Mouse (Mus musculus) kidney, embryonic 16.5 days (tissue): Measurements from ENCODE around the gene Zmiz1. TPM values are rescaled to one million over a fixed set of nuclear protein-coding genes. Genes with fewer than 3 reads are reported as not detected.
A peak's percentile ranks its signal among the peaks of the same experiment; 100 is the strongest.

ENCODE experiments used
- ATAC-seq: fragments of 200-750 bp; cut with Nextera tagmentation; 2 replicates; pipeline ENCODE4 v1.8.0; 2017; ENCODE audit warnings: moderate TSS enrichment; ENCODE audit not compliant: low FRiP score, low TSS enrichment
- H3K27ac ChIP-seq: fragments of 300-500 bp; sonication (generic); 2 replicates; pipeline ENCODE4 v1.5.1; 2014; ENCODE audit warnings: low read length
- H3K27me3 ChIP-seq: fragments of 300-500 bp; sonication (generic); 2 replicates; pipeline ENCODE4 v1.6.1; 2014; ENCODE audit warnings: low read length, control low read depth, mixed read lengths; ENCODE audit not compliant: insufficient read depth
- H3K36me3 ChIP-seq: fragments of 300-500 bp; sonication (generic); 2 replicates; pipeline ENCODE4 v1.6.1; 2014; ENCODE audit warnings: low read length, control low read depth, mixed read lengths; ENCODE audit not compliant: insufficient read depth
- H3K4me1 ChIP-seq: fragments of 300-500 bp; sonication (generic); 2 replicates; pipeline ENCODE4 v1.6.1; 2014; ENCODE audit warnings: low read length, control low read depth, mixed read lengths; ENCODE audit not compliant: insufficient read depth
- H3K4me2 ChIP-seq: fragments of 300-500 bp; sonication (generic); replicated peaks from 2 replicates; pipeline ENCODE4 v1.6.1; 2014; ENCODE audit warnings: low read depth, low read length
- H3K4me3 ChIP-seq: fragments of 300-500 bp; sonication (generic); 2 replicates; pipeline ENCODE4 v1.5.1; 2014; ENCODE audit warnings: mild to moderate bottlenecking, low read length
- H3K9ac ChIP-seq: fragments of 300-500 bp; sonication (generic); replicated peaks from 2 replicates; pipeline ENCODE4 v1.6.1; 2014; ENCODE audit warnings: low read length
- H3K9me3 ChIP-seq: fragments of 300-500 bp; sonication (generic); 2 replicates; pipeline ENCODE4 v1.6.1; 2016; ENCODE audit warnings: low read length, control low read depth
- WGBS: fragments of 180-500 bp; shearing (Covaris S2); extraction: QIAGEN DNeasy Blood & Tissue Kit; methylation state at CpG from one replicate; pipeline ENCODE4 v1.1.7; 2014; 5-methylcytosine and 5-hydroxymethylcytosine counted together
- polyA plus RNA-seq: library from polyadenylated mRNA; unstranded; fragments of >200 nt; fragmentation: Nextera tagmentation; extraction: Ambion mirVana; gene quantifications from 2 replicates; pipeline ENCODE4 v1.2.1, GENCODE M21; 2015

The Zmiz1 gene
- polyA plus RNA-seq, 1 experiment from 2014 or later = 36.0 TPM

DNA sequence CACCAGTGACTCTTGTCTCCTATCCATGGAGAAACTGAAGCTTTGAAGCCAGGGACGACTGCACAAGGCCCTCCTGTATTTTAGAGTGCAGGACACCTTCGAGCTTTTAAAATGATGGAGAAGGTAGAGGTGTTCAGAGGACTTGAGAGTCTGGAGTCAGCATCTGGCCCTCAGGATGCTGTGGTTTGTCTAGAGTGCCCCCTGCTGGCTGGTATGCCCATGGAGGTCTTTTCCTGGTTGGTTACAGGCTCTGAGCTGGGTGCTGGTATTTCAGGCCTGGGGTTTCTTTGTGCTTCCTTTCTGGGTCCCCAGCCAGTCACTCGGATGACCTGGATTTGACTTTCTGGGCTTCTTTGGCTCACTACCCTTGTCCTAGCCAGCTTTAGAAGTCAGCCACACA, 108.3 kb downstream of the Zmiz1 start:
- H3K4me3 ChIP-seq = no peak overlapping the region
- 56% methylated on average over 3 of the region's 3 CpGs for WGBS
- H3K4me1 ChIP-seq = peaks cover 17% of the 10 kb centered on the region
- H3K27me3 ChIP-seq = no peaks in the 10 kb centered on the region
- H3K4me2 ChIP-seq = no peak overlapping the region
- no peak overlapping the region for H3K27ac ChIP-seq
- no peak for ATAC-seq
- H3K36me3 ChIP-seq = peaks cover 10% of the 10 kb centered on the region
- no peak overlapping the region for H3K9ac ChIP-seq
- H3K9me3 ChIP-seq = no peaks in the 10 kb centered on the region

DNA sequence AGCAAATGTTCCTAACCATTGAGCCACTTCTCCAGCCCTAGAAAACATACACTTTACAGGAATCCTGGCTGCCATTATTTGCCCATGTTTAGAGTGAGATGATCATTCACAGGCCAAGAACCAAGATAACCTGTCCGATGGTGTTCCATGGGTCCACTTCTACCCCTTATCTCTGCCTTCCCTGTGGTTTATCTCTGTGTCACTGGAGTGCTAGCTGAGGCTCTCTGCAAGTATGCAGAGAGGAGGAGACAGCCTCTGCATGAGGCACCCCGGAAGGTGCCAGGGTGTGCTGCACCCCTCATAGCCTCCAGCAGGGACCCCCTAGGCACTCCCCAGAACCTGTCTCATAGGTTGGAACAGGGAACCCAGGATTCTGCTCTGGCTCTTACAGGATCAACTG, 108.9 kb downstream of the Zmiz1 start:
- no peak overlapping the region for H3K9ac ChIP-seq
- no peaks in the 10 kb centered on the region for H3K27me3 ChIP-seq
- no peak overlapping the region for H3K4me2 ChIP-seq
- peaks cover 16% of the 10 kb centered on the region for H3K36me3 ChIP-seq
- no peak for ATAC-seq
- no peak overlapping the region for H3K4me3 ChIP-seq
- H3K9me3 ChIP-seq = no peaks in the 10 kb centered on the region
- H3K4me1 ChIP-seq = peaks cover 15% of the 10 kb centered on the region
- H3K27ac ChIP-seq = no peak overlapping the region
- 96% methylated on average over 2 of the region's 2 CpGs for WGBS

DNA sequence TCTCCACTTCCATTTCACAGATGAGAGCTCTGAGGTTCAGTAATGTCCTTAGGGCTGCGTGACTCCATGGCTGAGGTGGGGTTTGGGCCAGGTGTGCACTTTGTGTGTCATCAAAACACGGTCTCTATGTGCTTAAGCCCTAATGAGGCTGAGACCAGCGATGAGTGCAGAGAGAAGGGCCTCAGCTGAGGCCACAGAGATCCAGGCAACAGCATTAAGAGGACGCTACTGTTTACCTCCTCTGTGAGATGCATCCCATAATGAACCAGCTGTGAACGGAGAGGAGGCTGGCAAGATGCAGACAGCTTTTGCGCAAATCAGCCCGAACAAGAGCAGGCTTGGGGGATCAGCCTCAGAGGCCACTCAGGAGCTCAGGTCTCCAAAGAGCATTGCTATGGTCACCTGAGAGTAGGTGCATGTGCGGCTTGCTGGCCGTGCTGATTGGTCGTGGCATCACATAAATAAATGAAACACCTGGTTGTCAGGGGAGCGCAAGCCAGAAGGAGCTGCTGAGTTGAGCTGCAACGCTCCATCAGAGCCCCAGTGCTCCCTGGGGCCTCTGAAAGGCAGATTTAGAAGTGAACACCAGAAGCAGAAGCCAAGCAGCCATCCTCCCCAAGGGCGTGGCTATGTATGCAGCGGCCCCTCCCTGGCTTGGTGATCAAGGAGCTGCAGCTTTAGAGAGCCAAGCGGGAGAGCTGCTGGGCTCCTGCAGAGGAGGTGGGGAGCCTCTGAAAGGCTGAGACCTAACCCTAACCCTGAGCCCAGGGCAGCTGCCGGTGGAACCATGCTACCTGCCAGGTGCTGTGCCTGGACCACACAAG, 115.3 kb downstream of the Zmiz1 start:
- no peak overlapping the region for H3K27ac ChIP-seq
- H3K4me3 ChIP-seq = no peak overlapping the region
- H3K36me3 ChIP-seq = peaks cover 56% of the 10 kb centered on the region
- WGBS = 38% methylated on average over 16 of the region's 16 CpGs
- no peaks in the 10 kb centered on the region for H3K9me3 ChIP-seq
- H3K4me2 ChIP-seq = no peak overlapping the region
- no peaks in the 10 kb centered on the region for H3K27me3 ChIP-seq
- H3K9ac ChIP-seq = no peak overlapping the region
- peak; percentile 47; the same call in 1 of the 2 replicates for ATAC-seq
- peaks cover 17% of the 10 kb centered on the region; the same call in 1 of the 2 replicates for H3K4me1 ChIP-seq

DNA sequence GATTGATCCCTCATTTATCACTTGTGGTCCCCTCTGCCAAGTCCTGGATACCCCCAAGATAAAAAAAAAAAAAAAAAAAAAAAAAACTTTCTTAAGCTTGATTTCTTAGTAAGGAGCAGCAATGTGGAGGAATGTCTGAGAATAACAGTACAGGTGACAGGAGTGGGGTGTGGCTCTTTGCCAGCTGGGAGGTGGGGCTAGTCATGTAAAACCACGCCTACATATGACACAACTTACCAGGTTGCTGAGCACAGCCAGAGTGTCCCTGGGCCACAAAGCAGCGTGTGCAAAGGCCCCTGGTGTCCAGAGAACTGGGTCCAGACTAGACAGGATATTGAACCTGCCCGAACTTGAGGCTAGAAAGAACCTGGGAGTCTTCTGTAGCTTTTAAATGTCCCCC, 117.7 kb downstream of the Zmiz1 start:
- Histone ChIP-seq H3K36me3 (peaks cover 75% of the 10 kb centered on the region), H3K9ac (no peak overlapping the region), H3K4me3 (no peak overlapping the region), H3K4me2 (no peak overlapping the region), H3K9me3 (no peaks in the 10 kb centered on the region), H3K27ac (no peak overlapping the region), H3K27me3 (no peaks in the 10 kb centered on the region), H3K4me1 (peaks cover 17% of the 10 kb centered on the region; the same call in 1 of the 2 replicates)
- no peak for ATAC-seq
- WGBS = 83% methylated on average over 3 of the region's 3 CpGs

DNA sequence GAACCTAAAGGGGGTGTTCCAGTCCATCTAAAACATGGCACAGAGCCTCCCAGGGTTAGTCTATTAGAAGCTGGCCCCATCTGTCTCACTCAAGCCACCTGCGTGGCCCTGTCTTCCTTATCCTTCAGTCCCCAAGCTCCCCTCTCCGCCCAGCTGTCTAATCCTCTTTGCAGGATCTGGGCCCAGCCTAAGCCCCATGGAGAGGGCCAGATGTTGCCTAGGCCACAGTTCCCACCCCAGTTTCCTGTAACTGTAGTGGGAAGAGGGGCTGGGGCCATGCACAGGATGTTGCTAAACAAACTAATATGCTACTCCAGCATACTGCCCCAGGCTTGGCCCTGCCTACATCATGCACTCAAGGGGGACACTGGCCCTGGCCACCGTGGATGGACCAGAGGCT, 118.4 kb downstream of the Zmiz1 start:
- Histone ChIP-seq H3K4me3 (no peak overlapping the region), H3K4me2 (no peak overlapping the region), H3K9ac (no peak overlapping the region), H3K36me3 (peaks cover 75% of the 10 kb centered on the region), H3K9me3 (no peaks in the 10 kb centered on the region), H3K27ac (no peak overlapping the region), H3K27me3 (no peaks in the 10 kb centered on the region), H3K4me1 (peaks cover 17% of the 10 kb centered on the region; the same call in 1 of the 2 replicates)
- no peak; the same call in 1 of the 2 replicates for ATAC-seq
- WGBS = 73% methylated on average over 3 of the region's 3 CpGs

DNA sequence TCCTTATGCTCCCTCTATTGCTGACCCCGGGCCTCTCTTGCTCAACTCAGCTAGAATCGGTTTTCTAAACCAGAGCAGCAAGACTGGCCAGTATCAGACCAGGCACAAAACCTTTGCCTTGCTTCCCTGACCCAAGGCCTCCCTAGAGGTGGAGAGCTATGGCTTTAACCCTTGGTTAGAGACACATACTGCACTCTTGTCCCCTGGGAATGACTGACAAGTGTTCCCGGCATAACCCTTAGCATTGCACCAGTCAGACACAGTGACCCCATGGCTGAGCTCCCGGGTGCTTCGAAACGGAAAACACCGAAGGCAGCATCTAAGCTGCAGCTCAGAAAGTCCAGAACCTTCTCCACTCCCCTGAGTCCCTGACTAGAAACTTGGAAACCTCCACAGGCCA, 120.6 kb downstream of the Zmiz1 start:
- ATAC-seq = no peak
- no peak overlapping the region for H3K4me2 ChIP-seq
- no peak overlapping the region for H3K27ac ChIP-seq
- no peaks in the 10 kb centered on the region for H3K27me3 ChIP-seq
- 85% methylated on average over 7 of the region's 7 CpGs for WGBS
- peaks cover 80% of the 10 kb centered on the region for H3K36me3 ChIP-seq
- H3K9me3 ChIP-seq = no peaks in the 10 kb centered on the region
- H3K4me1 ChIP-seq = peaks cover 14% of the 10 kb centered on the region
- H3K4me3 ChIP-seq = no peak overlapping the region
- H3K9ac ChIP-seq = no peak overlapping the region; the same call in 1 of the 2 replicates

DNA sequence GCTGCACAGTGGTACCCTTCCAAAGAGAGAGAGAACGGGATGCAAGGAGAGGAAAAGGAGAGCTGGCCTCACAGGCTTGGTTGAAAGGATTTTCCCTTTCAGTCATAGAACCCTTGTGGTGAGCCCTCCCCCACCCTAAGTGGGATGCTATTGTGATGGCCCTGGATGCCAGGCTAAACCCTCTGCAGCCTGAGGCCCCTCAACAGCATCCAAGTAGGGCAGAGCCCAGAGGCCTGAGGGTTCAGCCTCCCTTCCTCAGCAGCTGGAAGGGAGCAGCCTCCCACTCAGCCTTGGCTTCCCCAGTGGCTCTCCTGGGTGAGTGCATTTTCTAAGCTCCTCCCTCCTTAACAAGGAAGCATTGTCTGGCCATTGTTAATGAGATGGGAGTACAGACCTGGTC, 121.4 kb downstream of the Zmiz1 start:
- 78% methylated on average over 1 of the region's 1 CpGs for WGBS
- H3K27ac ChIP-seq = no peak overlapping the region
- H3K36me3 ChIP-seq = peaks cover 76% of the 10 kb centered on the region
- no peak overlapping the region for H3K4me3 ChIP-seq
- no peak overlapping the region for H3K4me2 ChIP-seq
- peaks cover 21% of the 10 kb centered on the region for H3K4me1 ChIP-seq
- no peak for ATAC-seq
- H3K9ac ChIP-seq = no peak overlapping the region
- H3K9me3 ChIP-seq = no peaks in the 10 kb centered on the region
- no peaks in the 10 kb centered on the region for H3K27me3 ChIP-seq

DNA sequence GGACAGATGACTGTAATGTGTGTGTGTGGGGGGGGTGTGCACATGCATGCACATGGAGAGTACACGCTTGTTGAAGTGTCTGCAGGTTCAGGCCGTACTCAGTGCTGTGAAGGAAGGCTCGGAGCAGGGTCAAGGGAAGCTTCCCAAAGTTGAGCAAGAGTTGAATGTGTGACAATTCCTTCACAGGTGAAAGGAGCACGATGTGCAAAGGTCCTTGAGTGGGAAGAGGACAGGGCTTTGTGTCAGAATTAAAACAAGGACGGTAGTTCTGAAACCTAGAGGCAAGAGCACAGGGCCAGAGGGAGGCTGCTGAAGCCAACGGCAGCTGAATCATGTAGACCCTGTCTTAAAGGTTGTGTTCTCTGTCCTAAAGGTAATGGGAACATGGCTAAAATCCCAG, 123.6 kb downstream of the Zmiz1 start:
- 91% methylated on average over 6 of the region's 6 CpGs for WGBS
- H3K4me1 ChIP-seq = peaks cover 35% of the 10 kb centered on the region
- H3K4me3 ChIP-seq = no peak overlapping the region
- no peak for ATAC-seq
- no peak overlapping the region for H3K9ac ChIP-seq
- no peaks in the 10 kb centered on the region for H3K27me3 ChIP-seq
- H3K27ac ChIP-seq = no peak overlapping the region
- H3K9me3 ChIP-seq = no peaks in the 10 kb centered on the region
- no peak overlapping the region for H3K4me2 ChIP-seq
- peaks cover 58% of the 10 kb centered on the region for H3K36me3 ChIP-seq

DNA sequence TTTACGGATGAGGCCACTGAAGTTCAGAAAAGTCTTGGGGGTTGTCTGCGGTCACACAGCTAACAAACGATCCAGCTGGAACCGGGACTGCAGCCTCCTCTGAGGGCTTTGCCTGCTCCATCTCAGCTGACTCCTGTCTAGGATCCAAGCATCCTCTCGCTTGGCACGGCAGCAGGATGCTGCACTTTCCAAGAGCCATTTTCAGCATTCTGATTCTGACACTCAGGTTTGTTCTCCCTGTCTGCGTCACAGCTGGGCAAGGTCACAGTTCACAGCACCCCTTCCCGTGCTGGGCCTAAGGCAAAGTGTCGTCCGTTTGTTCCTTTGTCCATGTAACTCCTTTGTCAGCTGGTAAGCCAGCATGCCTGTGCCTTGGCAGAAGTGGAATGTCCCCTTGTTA, 124.9 kb downstream of the Zmiz1 start:
- Histone ChIP-seq H3K9me3 (no peaks in the 10 kb centered on the region), H3K9ac (no peak overlapping the region), H3K4me1 (peaks cover 47% of the 10 kb centered on the region), H3K4me3 (no peak overlapping the region), H3K27ac (0 out of 2 replicates have a peak overlapping the region, but pooled peaks have one; percentile 20), H3K36me3 (peaks cover 51% of the 10 kb centered on the region), H3K27me3 (no peaks in the 10 kb centered on the region), H3K4me2 (no peak overlapping the region)
- WGBS = 77% methylated on average over 10 of the region's 10 CpGs
- ATAC-seq = no peak

DNA sequence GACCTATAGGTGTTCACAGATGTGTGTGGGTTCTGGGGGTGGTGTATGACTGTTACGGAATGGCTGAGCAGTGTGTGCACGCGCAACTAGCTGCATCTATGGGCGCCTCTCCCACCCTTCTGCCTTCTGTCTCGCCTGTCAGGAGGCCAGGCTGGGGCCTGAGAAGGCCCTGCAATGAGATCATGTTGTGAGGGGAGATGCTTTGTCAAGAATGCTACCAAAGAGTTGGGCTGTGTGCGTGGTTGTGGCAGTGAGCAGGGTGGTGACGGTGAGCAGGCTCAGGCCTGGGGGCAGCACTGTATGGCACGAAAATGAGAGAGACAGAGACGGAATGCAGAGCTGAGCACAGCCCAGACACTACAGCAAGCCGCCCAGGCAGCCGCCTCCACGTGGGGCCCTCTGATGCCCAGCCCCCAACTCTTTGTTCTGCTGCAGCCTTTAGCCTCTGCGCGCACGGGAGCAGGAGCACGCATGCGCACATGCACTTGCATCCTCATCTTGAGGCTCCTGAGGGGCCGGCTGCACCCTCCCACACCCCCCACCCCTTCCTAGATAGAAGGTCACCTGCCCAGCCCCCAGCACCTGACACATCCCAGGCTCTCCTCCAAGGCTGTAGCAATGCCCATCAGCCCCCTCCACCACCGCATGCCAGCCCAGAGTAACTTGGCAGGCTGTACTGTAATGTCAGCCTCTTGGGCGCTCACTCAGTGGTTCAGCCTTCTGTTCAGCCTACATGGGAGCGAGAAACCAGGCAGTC, 126.7 kb downstream of the Zmiz1 start:
- peak; percentile 33 for ATAC-seq
- Histone ChIP-seq H3K4me1 (peaks cover 57% of the 10 kb centered on the region), H3K27me3 (no peaks in the 10 kb centered on the region), H3K27ac (peak overlapping the region; percentile 86), H3K9me3 (no peaks in the 10 kb centered on the region), H3K36me3 (peaks cover 36% of the 10 kb centered on the region), H3K4me2 (no peak overlapping the region; the same call in 1 of the 2 replicates), H3K4me3 (no peak overlapping the region), H3K9ac (peak overlapping the region; percentile 45; the same call in 1 of the 2 replicates)
- 32% methylated on average over 21 of the region's 21 CpGs for WGBS
